Mouse (Mus musculus) yolk sac, embryonic 10.5 days (tissue): ENCODE data around the gene Clca3a2.
"Not testable (repeated sequence)": the region's sequence is repeated elsewhere in the genome, so short reads cannot be mapped to it uniquely, and the experiment has no call there.

Experiments
- DNase-seq: peaks from one replicate; pipeline ENCODE4 v3.0.0-alpha.2; 2017; ENCODE audit warnings: low spot score

Clca3a2 gene

DNA sequence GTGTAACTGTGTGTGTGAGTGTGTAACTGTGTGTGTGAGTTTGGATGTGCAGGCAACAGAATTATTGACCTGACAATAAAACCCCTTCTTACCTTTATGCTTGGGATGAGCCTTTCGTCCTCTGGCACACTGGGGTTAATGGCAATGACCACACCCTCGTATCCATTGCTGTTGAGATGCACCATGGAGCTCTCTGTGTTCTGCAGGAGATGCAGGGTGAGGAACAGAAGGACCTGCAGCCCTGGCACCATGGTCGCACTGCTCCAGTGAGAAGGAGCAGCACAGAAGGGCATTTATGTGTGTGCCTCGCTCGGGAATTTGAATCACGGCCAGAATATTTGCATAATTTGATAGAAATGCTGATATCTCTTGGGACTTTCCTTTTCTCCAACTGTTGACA, at the start of gene Clca3a2:
Gene Clca3a2, minus strand, starts transcription at position 276 of the 400 bp plus-strand sequence.
- DNase-seq: not testable (repeated sequence)

GRCm38 (mm10) chr3:144849584-144849983, 30.3 kb upstream of the Clca3a2 start:
- no peak for DNase-seq

- DNase-seq: not testable (repeated sequence)
These were observed 29.8 kb upstream of the Clca3a2 start, which contains the start of gene Clca3b for GRCm38 (mm10) chr3:144849014-144849556. Gene Clca3b, minus strand, starts transcription at chr3:144849357.

GRCm38 (mm10) chr3:144827257-144827656, 8.0 kb upstream of the Clca3a2 start:
- no peak for DNase-seq

DNA sequence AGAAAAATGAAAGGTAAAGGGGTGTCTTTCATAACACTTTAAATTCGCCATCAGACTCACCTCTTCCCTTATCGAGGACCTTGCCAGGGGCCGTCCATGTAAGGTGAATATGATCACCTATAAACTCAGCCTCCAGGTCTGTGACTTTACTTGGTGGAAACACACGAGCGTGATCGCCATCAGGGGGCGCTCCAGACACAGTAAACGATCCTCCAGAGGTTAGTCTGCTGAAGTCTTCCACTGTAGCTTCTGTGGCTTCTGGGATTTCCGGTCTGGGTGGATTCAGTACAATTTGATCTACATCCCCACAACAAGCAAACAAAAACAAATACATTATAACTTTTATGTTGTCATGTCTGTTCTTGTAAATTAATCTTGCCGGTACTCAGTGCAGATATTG, 5.9 kb upstream of the Clca3a2 start:
- peak; percentile 35 for DNase-seq

GRCm38 (mm10) chr3:144823331-144823730, 4.0 kb upstream of the Clca3a2 start:
- DNase-seq: no peak

- DNase-seq: no peak
These were observed 1.3 kb upstream of the Clca3a2 start for GRCm38 (mm10) chr3:144820632-144821031.

DNA sequence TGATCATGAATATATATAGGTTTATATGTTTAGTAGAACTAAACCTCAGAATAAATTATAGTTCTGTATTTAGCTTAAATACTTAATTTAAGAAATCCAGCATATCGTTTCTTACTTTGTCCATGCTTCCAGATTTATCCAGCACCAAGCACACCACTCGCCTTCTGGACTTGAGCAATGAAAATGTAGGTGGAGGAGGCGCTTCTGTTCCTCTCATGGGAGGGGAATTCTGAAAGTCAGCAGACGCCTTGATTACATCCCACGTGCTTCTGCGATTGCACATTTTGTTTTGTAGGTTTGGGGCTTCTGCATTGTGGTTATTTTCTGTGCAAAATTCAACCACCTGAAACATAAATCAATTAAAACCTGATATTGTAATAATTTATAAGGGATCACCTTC, 6.0 kb downstream of the Clca3a2 start:
- DNase-seq: not testable (repeated sequence)

GRCm38 (mm10) chr3:144811821-144812220, 7.5 kb downstream of the Clca3a2 start:
- no peak for DNase-seq

- not testable (repeated sequence) for DNase-seq
These were observed 11.0 kb downstream of the Clca3a2 start for GRCm38 (mm10) chr3:144808153-144808925.

- not testable (repeated sequence) for DNase-seq
These were observed 12.7 kb downstream of the Clca3a2 start for GRCm38 (mm10) chr3:144806626-144807025.

GRCm38 (mm10) chr3:144801861-144802260, 17.4 kb downstream of the Clca3a2 start:
- no peak for DNase-seq

- DNase-seq: no peak
These were observed 33.8 kb downstream of the Clca3a2 start for GRCm38 (mm10) chr3:144785181-144786148.

GRCm38 (mm10) chr3:144765161-144765560, 54.1 kb downstream of the Clca3a2 start:
- DNase-seq: no peak

DNA sequence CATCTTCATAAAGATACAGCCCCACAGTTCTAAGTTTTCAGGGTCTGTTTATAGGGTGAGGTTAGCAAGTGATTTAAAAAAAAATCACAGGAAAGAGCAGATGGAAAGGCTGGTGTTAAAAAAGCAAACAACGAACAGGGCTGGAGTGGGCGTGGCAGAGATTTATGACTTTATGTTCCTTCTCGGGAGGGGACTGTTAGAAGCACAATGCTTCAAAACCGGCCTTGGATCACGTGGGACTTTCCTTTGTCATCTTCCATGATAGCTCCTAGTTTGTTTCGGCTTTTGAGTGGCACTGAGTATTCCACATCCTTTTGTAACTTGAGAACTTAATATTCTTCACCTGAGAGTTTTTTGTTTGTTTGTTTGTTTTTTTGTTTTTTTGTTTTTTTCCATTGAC, 57.8 kb downstream of the Clca3a2 start:
- DNase-seq: no peak

DNA sequence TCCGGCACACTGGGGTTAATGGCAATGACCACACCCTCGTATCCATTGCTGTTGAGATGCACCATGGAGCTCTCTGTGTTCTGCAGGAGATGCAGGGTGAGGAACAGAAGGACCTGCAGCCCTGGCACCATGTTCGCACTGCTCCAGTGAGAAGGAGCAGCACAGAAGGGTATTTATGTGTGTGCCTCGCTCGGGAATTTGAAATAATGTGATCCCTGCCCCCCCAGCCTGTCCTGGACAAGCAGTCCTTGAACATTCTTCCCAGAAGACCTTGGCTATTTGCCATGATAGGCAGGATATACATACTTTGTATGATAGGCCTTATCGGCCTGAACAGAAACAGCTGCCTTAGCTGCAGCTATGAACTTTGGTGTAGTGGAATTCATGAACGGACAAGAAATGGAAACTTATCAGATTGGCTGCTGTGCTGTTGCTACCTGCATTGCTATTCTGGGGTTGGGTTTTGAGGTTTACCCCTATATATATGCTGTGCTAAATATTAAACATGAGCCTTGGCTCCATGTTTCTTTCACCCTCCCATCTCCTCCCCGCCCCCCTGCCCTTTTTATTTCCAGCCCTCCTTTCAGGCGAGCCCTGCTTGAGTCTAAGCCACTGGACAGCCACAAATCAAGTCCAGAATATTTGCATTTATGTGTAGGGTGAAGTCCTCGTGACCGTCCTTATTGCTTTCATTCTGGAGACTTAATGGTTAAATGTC, 58.5 kb downstream of the Clca3a2 start, which contains the start of gene Clca3a1:
Gene Clca3a1, minus strand, starts transcription at position 386 of the 718 bp plus-strand sequence.
- DNase-seq: no peak

DNA sequence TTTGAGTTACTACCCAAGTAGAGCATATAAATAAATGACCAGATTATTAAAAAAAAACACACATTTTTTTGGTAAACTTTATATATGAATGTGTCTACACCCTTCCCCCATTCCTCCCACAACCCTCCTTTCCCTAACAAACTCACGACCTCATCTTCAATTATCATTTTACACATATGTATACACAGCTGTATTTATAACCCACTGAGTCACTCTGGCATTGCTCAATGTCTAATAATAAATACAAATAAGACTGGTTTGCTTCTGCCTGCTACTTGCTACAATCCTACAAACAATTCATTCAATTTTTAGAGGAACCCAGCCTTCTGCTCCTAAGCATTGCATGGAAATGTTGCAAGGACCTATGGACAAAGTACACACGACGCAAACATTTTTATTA, 59.6 kb downstream of the Clca3a2 start:
- no peak for DNase-seq

- not testable (repeated sequence) for DNase-seq
These were observed 63.2 kb downstream of the Clca3a2 start for GRCm38 (mm10) chr3:144756103-144756502.

DNA sequence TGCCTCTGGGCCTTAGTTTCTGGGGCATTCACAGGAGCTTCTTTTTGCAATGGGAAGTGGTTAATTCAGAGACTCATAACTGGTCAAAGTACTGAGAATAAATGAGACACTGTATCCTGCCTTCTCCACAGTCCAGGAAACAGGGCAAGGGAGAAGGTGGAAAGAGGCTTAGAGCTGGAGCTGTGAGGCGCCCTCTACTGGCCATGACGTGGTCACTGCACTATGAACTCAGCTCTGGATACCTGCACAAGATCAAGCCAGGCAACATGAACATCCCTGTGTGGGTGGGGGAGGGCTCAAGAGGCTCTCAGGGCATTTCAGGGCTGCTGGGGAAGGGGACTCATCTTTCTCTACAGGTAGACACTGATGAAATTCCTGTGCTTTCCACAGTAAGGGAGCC, 66.2 kb downstream of the Clca3a2 start:
- no peak for DNase-seq

DNA sequence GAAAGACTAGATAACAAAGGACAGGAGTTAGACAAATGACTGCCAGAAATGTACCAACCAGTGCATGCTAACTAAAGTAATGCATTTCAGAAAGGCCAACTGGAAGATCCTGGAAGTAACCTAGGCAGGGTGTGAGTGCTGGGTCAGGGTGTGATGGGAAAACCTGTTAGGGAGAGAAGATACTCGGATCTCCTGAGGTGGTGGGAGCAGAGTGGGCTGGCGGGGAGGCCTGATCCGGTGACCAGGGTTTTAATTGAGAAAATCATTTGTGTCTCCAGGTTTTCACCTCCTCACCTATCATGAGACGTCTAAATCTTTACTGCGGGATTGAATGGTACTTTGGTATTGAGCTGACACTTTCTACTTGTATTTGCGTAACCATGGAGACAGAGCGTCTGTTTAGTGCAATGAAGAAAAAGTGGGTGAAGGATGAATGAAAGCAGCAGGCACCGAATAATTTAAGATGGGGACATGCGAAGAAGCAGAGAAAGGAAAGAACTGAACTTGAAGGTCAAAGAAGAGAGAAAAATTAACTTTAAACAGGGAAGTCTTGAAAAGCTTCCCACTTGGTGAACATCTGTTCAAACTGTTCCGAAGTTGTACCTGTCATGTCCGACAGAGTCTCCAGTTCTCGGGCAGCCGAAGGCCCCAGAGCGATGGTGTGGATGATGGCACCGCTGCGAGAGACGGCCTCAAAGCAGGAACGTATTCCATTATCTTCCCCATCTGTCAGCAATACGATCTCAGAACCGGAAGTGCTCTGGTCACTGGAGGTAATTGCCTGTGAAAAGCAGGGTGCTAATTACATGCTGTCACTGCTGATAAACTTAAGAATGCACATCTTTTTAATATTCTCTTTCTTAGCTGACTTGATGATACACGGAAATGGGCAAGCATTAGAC, 70.0 kb downstream of the Clca3a2 start:
- not testable (repeated sequence) for DNase-seq
